25 mouse cellular contexts compared by ENCODE assay signal in genomic region chr2:14597909-14598563, GRCm38 (mm10). TPM values are rescaled to one million over a fixed set of nuclear protein-coding genes. Genes with fewer than 3 reads are reported as not detected.
DNase-seq lines count a peak whose midpoint lies in the region; ATAC-seq and TF ChIP-seq lines count a peak whose summit lies in the region.
"Had no signal": no experiment of that assay in that cellular context is flagged by ENCODE, and none has a peak within 500 bp of the region (broad histone marks: within the 10 kb centered on the region; RNA-seq: fewer than 3 reads in every experiment).

No protein-coding gene starts in this region.

- no peaks in the 10 kb centered on the region for H3K9me3 ChIP-seq in embryonic facial prominence, embryonic 11.5 days (replicated peaks; ENCODE audit: control insufficient read depth, low read length)
- H3K9me3 ChIP-seq in embryonic facial prominence, embryonic 10.5 days: no peaks in the 10 kb centered on the region
- H3K9me3 ChIP-seq in forebrain, embryonic 15.5 days: no peaks in the 10 kb centered on the region
- no peaks in the 10 kb centered on the region for H3K9me3 ChIP-seq in forebrain, postnatal 0 days (ENCODE audit: low read length)
- H3K9me3 ChIP-seq in hindbrain, postnatal 0 days (ENCODE audit: low read length): no peaks in the 10 kb centered on the region
- no peaks in the 10 kb centered on the region for H3K9me3 ChIP-seq in hindbrain, embryonic 16.5 days (ENCODE audit: control insufficient read depth, low read length)
- H3K9me3 ChIP-seq in midbrain, embryonic 13.5 days: no peaks in the 10 kb centered on the region
- no peaks in the 10 kb centered on the region for H3K9me3 ChIP-seq in midbrain, embryonic 15.5 days
- H3K9me3 ChIP-seq: embryonic facial prominence, embryonic 12.5 days; forebrain, embryonic 12.5 days; G1E had no signal

- no peak overlapping the region for H3K27ac ChIP-seq in embryonic facial prominence, embryonic 11.5 days (replicated peaks; ENCODE audit: low read depth, low read length)
- no peak overlapping the region for H3K27ac ChIP-seq in embryonic facial prominence, embryonic 10.5 days (replicated peaks)
- H3K27ac ChIP-seq in forebrain, embryonic 15.5 days (replicated peaks): no peak overlapping the region
- no peak overlapping the region for H3K27ac ChIP-seq in forebrain, postnatal 0 days (ENCODE audit: low read depth, low read length)
- no peak overlapping the region for H3K27ac ChIP-seq in hindbrain, postnatal 0 days
- H3K27ac ChIP-seq in hindbrain, embryonic 16.5 days (ENCODE audit: low read depth, low read length): no peak overlapping the region
- H3K27ac ChIP-seq in midbrain, embryonic 13.5 days: no peak overlapping the region
- H3K27ac ChIP-seq in midbrain, embryonic 15.5 days: no peak overlapping the region
- H3K27ac ChIP-seq: embryonic facial prominence, embryonic 12.5 days; forebrain, embryonic 12.5 days had no signal

- H3K4me2 ChIP-seq in embryonic facial prominence, embryonic 11.5 days (ENCODE audit: low read depth, low read length): no peak overlapping the region
- H3K4me2 ChIP-seq in forebrain, embryonic 15.5 days (replicated peaks): no peak overlapping the region
- no peak overlapping the region for H3K4me2 ChIP-seq in forebrain, postnatal 0 days (ENCODE audit: low read depth)
- H3K4me2 ChIP-seq in hindbrain, postnatal 0 days (ENCODE audit: low read depth, low read length): no peak overlapping the region
- H3K4me2 ChIP-seq in hindbrain, embryonic 16.5 days (ENCODE audit: low read length): no peak overlapping the region
- H3K4me2 ChIP-seq in midbrain, embryonic 13.5 days (replicated peaks): no peak overlapping the region
- H3K4me2 ChIP-seq in midbrain, embryonic 15.5 days: no peak overlapping the region
- H3K4me2 ChIP-seq: embryonic facial prominence, embryonic 12.5 days; forebrain, embryonic 12.5 days had no signal

- no peak overlapping the region for H3K9ac ChIP-seq in embryonic facial prominence, embryonic 11.5 days (replicated peaks; ENCODE audit: low read length)
- H3K9ac ChIP-seq in forebrain, embryonic 15.5 days (replicated peaks): no peak overlapping the region
- no peak overlapping the region for H3K9ac ChIP-seq in forebrain, postnatal 0 days
- H3K9ac ChIP-seq in hindbrain, postnatal 0 days (replicated peaks; ENCODE audit: low read length): no peak overlapping the region
- no peak overlapping the region for H3K9ac ChIP-seq in hindbrain, embryonic 16.5 days (ENCODE audit: low read depth, low read length)
- H3K9ac ChIP-seq in midbrain, embryonic 13.5 days (replicated peaks): no peak overlapping the region
- no peak overlapping the region for H3K9ac ChIP-seq in midbrain, embryonic 15.5 days
- H3K9ac ChIP-seq: embryonic facial prominence, embryonic 12.5 days; forebrain, embryonic 12.5 days had no signal

- no peaks in the 10 kb centered on the region for H3K27me3 ChIP-seq in embryonic facial prominence, embryonic 11.5 days (ENCODE audit: control insufficient read depth, insufficient read depth, low read length)
- H3K27me3 ChIP-seq in embryonic facial prominence, embryonic 10.5 days (replicated peaks; ENCODE audit: low read depth, poor library complexity, severe bottlenecking): peaks cover 8% of the 10 kb centered on the region
- H3K27me3 ChIP-seq in forebrain, embryonic 15.5 days: no peaks in the 10 kb centered on the region
- no peaks in the 10 kb centered on the region for H3K27me3 ChIP-seq in forebrain, postnatal 0 days (ENCODE audit: insufficient read depth, low read length)
- no peaks in the 10 kb centered on the region for H3K27me3 ChIP-seq in hindbrain, postnatal 0 days (ENCODE audit: insufficient read depth, low read length)
- H3K27me3 ChIP-seq in hindbrain, embryonic 16.5 days (replicated peaks; ENCODE audit: control insufficient read depth, insufficient read depth, low read length): no peaks in the 10 kb centered on the region
- H3K27me3 ChIP-seq in midbrain, embryonic 13.5 days: peaks cover 6% of the 10 kb centered on the region
- peaks cover 8% of the 10 kb centered on the region; the same call in 1 of the 2 replicates for H3K27me3 ChIP-seq in midbrain, embryonic 15.5 days (replicated peaks)
- H3K27me3 ChIP-seq: CH12.LX; forebrain, embryonic 12.5 days; Patski had no signal

- no peak for TF ChIP-seq CTCF in forebrain, postnatal 0 days (IDR thresholded peaks at IDR 0.05; ENCODE audit: low read depth)
- no peak for TF ChIP-seq CTCF in hindbrain, postnatal 0 days (IDR thresholded peaks at IDR 0.05; ENCODE audit: low read depth)

- peak; percentile 76; the same call in 1 of the 2 replicates for ATAC-seq in embryonic facial prominence, embryonic 11.5 days (replicated peaks; ENCODE audit: insufficient number of reproducible peaks, low FRiP score, low TSS enrichment, low read depth)
- ATAC-seq in forebrain, embryonic 15.5 days (replicated peaks): 0 out of 2 replicates have a peak, but pooled peaks have one; percentile 51
- ATAC-seq in forebrain, postnatal 0 days: no peak
- 0 out of 2 replicates have a peak, but pooled peaks have one; percentile 35 for ATAC-seq in hindbrain, postnatal 0 days
- no peak for ATAC-seq in hindbrain, embryonic 16.5 days
- 0 out of 2 replicates have a peak, but pooled peaks have one; percentile 53 for ATAC-seq in midbrain, embryonic 13.5 days
- ATAC-seq in midbrain, embryonic 15.5 days (replicated peaks): no peak
- ATAC-seq: activated CD4-positive, CD25-positive, alpha-beta regulatory T cell, adult 4 months; CD4-positive, CD25-positive, alpha-beta regulatory T cell, adult 4 months; forebrain, embryonic 16.5 days; Patski had no signal

- H3K4me1 ChIP-seq in embryonic facial prominence, embryonic 11.5 days (ENCODE audit: control insufficient read depth, insufficient read depth, low read length): no peaks in the 10 kb centered on the region
- H3K4me1 ChIP-seq in embryonic facial prominence, embryonic 10.5 days: no peaks in the 10 kb centered on the region; the same call in 1 of the 2 replicates
- H3K4me1 ChIP-seq in forebrain, embryonic 15.5 days: no peaks in the 10 kb centered on the region
- H3K4me1 ChIP-seq in forebrain, postnatal 0 days (ENCODE audit: insufficient read depth): no peaks in the 10 kb centered on the region
- H3K4me1 ChIP-seq in hindbrain, postnatal 0 days (ENCODE audit: insufficient read depth, low read length): no peaks in the 10 kb centered on the region
- no peaks in the 10 kb centered on the region for H3K4me1 ChIP-seq in hindbrain, embryonic 16.5 days (ENCODE audit: control insufficient read depth, insufficient read depth, low read depth, low read length)
- no peaks in the 10 kb centered on the region for H3K4me1 ChIP-seq in midbrain, embryonic 13.5 days (replicated peaks)
- no peaks in the 10 kb centered on the region for H3K4me1 ChIP-seq in midbrain, embryonic 15.5 days
- H3K4me1 ChIP-seq: embryonic facial prominence, embryonic 12.5 days had no signal

- no peak overlapping the region for H3K4me3 ChIP-seq in embryonic facial prominence, embryonic 11.5 days (ENCODE audit: low read depth, low read length)
- no peak overlapping the region for H3K4me3 ChIP-seq in embryonic facial prominence, embryonic 10.5 days
- H3K4me3 ChIP-seq in forebrain, embryonic 15.5 days: no peak overlapping the region
- H3K4me3 ChIP-seq in forebrain, postnatal 0 days (ENCODE audit: low read depth, low read length): no peak overlapping the region
- no peak overlapping the region for H3K4me3 ChIP-seq in hindbrain, postnatal 0 days (ENCODE audit: low read length)
- H3K4me3 ChIP-seq in hindbrain, embryonic 16.5 days (ENCODE audit: low read length): no peak overlapping the region
- H3K4me3 ChIP-seq in midbrain, embryonic 13.5 days (replicated peaks): no peak overlapping the region
- no peak overlapping the region for H3K4me3 ChIP-seq in midbrain, embryonic 15.5 days
- H3K4me3 ChIP-seq: embryonic facial prominence, embryonic 12.5 days; forebrain, embryonic 12.5 days had no signal

- no peaks in the 10 kb centered on the region for H3K36me3 ChIP-seq in embryonic facial prominence, embryonic 11.5 days (replicated peaks; ENCODE audit: control insufficient read depth, insufficient read depth, low read depth, low read length)
- no peaks in the 10 kb centered on the region for H3K36me3 ChIP-seq in embryonic facial prominence, embryonic 10.5 days (replicated peaks)
- no peaks in the 10 kb centered on the region for H3K36me3 ChIP-seq in forebrain, embryonic 15.5 days
- H3K36me3 ChIP-seq in forebrain, postnatal 0 days (ENCODE audit: insufficient read depth): no peaks in the 10 kb centered on the region
- no peaks in the 10 kb centered on the region for H3K36me3 ChIP-seq in hindbrain, postnatal 0 days (ENCODE audit: insufficient read depth, low read length)
- no peaks in the 10 kb centered on the region for H3K36me3 ChIP-seq in hindbrain, embryonic 16.5 days (ENCODE audit: control insufficient read depth, insufficient read depth, low read length)
- no peaks in the 10 kb centered on the region for H3K36me3 ChIP-seq in midbrain, embryonic 13.5 days
- no peaks in the 10 kb centered on the region for H3K36me3 ChIP-seq in midbrain, embryonic 15.5 days (replicated peaks)
- H3K36me3 ChIP-seq: embryonic facial prominence, embryonic 12.5 days; forebrain, embryonic 12.5 days; G1E had no signal

- DNase-seq in embryonic facial prominence, embryonic 11.5 days (ENCODE audit: low spot score): no peak
- no peak for DNase-seq in embryonic facial prominence, embryonic 10.5 days (ENCODE audit: low spot score)
- no peak for DNase-seq in forebrain, postnatal 0 days
- DNase-seq in hindbrain, postnatal 0 days (ENCODE audit: low spot score): no peak
- DNase-seq: adrenal gland, adult 8-10 months; adrenal gland, postnatal 14 days; adrenal gland, postnatal 36 days; B cell, adult 2 months; cerebellum, adult 11-12 months; cerebellum, adult 2 months; cerebellum, adult 9-10 months; cerebellum, postnatal 10 days; cerebellum, postnatal 25 days had no signal

RNA-seq across cellular contexts. Expression of gene Cacnb2, which starts 4.9 kb away (rescaled TPM):
- polyA plus RNA-seq in embryonic facial prominence, embryonic 11.5 days (2014; fragmentation: Nextera tagmentation; extraction: Ambion mirVana): 0.77 and 1.1 TPM in 2 replicates
- polyA plus RNA-seq in embryonic facial prominence, embryonic 10.5 days (2016; fragmentation: Nextera tagmentation; extraction: Ambion mirVana): 1.5 and 2.2 TPM in 2 replicates
- 3.3 and 3.4 TPM in 2 replicates for polyA plus RNA-seq in forebrain, embryonic 15.5 days (2015; fragmentation: Nextera tagmentation; extraction: Ambion mirVana)
- 17.4 and 20.4 TPM in 2 replicates for total RNA-seq in forebrain, postnatal 0 days (2014; rRNA removed)
- 2.0 and 4.8 TPM in 2 replicates for polyA plus RNA-seq in forebrain, postnatal 0 days (2015; fragmentation: Nextera tagmentation; extraction: Ambion mirVana)
- 21.7 and 28.1 TPM in 2 replicates for total RNA-seq in hindbrain, postnatal 0 days (2014; rRNA removed)
- polyA plus RNA-seq in hindbrain, postnatal 0 days (2015; fragmentation: Nextera tagmentation; extraction: Ambion mirVana): 8.1 and 9.1 TPM in 2 replicates
- 6.6 and 7.6 TPM in 2 replicates for polyA plus RNA-seq in hindbrain, embryonic 16.5 days (2015; fragmentation: Nextera tagmentation; extraction: Ambion mirVana)
- 3.3 and 3.9 TPM in 2 replicates for polyA plus RNA-seq in midbrain, embryonic 13.5 days (2015; fragmentation: Nextera tagmentation; extraction: Ambion mirVana)
- 8.2 and 8.6 TPM in 2 replicates for polyA plus RNA-seq in midbrain, embryonic 15.5 days (2015; fragmentation: Nextera tagmentation; extraction: Ambion mirVana)
- polyA plus RNA-seq: G1E had no signal

Comparison
In these comparisons a context has a peak if more than half of its experiments do, and no peak if none do; other contexts are left out.
1. ATAC-seq: peak in embryonic facial prominence, embryonic 11.5 days (single experiment), forebrain, embryonic 15.5 days (single experiment), hindbrain, postnatal 0 days (single experiment) and midbrain, embryonic 13.5 days (single experiment); none in forebrain, postnatal 0 days (single experiment), hindbrain, embryonic 16.5 days (single experiment) and midbrain, embryonic 15.5 days (single experiment).